Mouse (Mus musculus) forebrain, embryonic 12.5 days (tissue): ENCODE results near the gene Dnah10. TPM values are rescaled to one million over a fixed set of nuclear protein-coding genes. Genes with fewer than 3 reads are reported as not detected.

Experiments
- ATAC-seq: fragments of 200-750 bp; cut with Nextera tagmentation; 2 replicates; pipeline ENCODE4 v1.8.0; 2017; ENCODE audit warnings: moderate TSS enrichment; ENCODE audit not compliant: low FRiP score
- H3K27ac ChIP-seq: fragments of 300-500 bp; sonication (generic); 2 replicates; pipeline ENCODE4 v1.5.1; 2016; ENCODE audit warnings: mild to moderate bottlenecking
- H3K27me3 ChIP-seq: fragments of 300-500 bp; sonication (generic); 2 replicates; pipeline ENCODE4 v1.6.1; 2016; ENCODE audit warnings: mild to moderate bottlenecking
- H3K36me3 ChIP-seq: fragments of 300-500 bp; sonication (generic); replicated peaks from 2 replicates; pipeline ENCODE4 v1.6.1; 2016; ENCODE audit warnings: mild to moderate bottlenecking
- H3K4me1 ChIP-seq: fragments of 300-500 bp; sonication (generic); 2 replicates; pipeline ENCODE4 v1.6.1; 2016
- H3K4me2 ChIP-seq: fragments of 300-500 bp; sonication (generic); 2 replicates; pipeline ENCODE4 v1.6.1; 2016; ENCODE audit warnings: mild to moderate bottlenecking, moderate library complexity
- H3K4me3 ChIP-seq: fragments of 300-500 bp; sonication (generic); replicated peaks from 2 replicates; pipeline ENCODE4 v1.5.1; 2016; ENCODE audit warnings: mild to moderate bottlenecking
- H3K9ac ChIP-seq: fragments of 300-500 bp; sonication (generic); 2 replicates; pipeline ENCODE4 v1.6.1; 2016; ENCODE audit warnings: mild to moderate bottlenecking
- H3K9me3 ChIP-seq: fragments of 300-500 bp; sonication (generic); 2 replicates; pipeline ENCODE4 v1.6.1; 2016
- WGBS: fragments of 180-500 bp; shearing (Covaris S2); methylation state at CpG from one replicate; pipeline ENCODE4 v1.1.7; 2016; 5-methylcytosine and 5-hydroxymethylcytosine counted together
- polyA plus RNA-seq: library from polyadenylated mRNA; unstranded; fragments of >200 nt; fragmentation: Nextera tagmentation; extraction: Ambion mirVana; gene quantifications from 2 replicates; pipeline ENCODE4 v1.2.1, GENCODE M21; 2016

The Dnah10 gene
- polyA plus RNA-seq, 1 experiment from 2014 or later, result 0.11 TPM

DNA sequence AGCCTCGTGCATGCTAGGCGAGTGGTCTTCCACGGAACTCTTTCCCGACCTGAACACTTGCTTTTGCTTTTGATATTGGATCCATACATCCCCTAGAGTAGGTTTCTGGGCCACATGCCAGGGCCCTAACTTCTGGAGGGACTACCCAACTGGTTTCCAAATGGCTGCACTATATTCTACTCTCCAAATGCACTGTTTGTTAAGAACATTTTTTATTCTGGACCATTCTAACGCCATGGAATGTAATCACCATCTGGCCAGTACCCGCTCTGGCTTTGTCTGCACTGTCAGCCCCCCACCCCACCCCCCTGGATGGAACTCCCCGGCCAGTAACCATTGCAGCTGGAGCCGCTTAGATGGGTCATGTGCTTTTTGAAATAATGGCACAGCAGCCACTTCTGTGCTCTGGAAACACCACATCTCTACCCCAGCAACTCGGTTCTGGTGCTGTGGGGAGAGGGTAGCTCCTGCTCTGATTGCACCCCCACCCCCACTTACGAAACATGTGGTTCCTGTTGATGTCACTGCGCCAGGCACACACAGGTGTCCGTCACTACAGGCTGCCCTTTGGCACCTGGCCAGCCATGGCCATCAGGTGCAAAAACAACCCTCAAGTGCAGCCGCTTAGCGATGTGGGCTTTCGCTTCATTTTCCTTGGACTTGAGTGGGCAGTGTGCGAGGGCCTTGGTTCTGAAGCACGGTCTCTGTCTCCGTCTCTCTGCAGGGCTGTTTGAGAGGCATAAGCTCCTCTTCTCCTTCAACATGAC lies 97.4 kb downstream of the Dnah10 start:
- no peak for ATAC-seq
- no peaks in the 10 kb centered on the region for H3K4me1 ChIP-seq
- peaks cover 9% of the 10 kb centered on the region; the same call in 1 of the 2 replicates for H3K9me3 ChIP-seq
- no peaks in the 10 kb centered on the region for H3K27me3 ChIP-seq
- no peak overlapping the region for H3K4me2 ChIP-seq
- H3K27ac ChIP-seq, result no peak overlapping the region
- WGBS, result 85% methylated on average over 18 of the region's 18 CpGs
- H3K4me3 ChIP-seq, result no peak overlapping the region
- no peak overlapping the region for H3K9ac ChIP-seq
- H3K36me3 ChIP-seq, result no peaks in the 10 kb centered on the region

DNA sequence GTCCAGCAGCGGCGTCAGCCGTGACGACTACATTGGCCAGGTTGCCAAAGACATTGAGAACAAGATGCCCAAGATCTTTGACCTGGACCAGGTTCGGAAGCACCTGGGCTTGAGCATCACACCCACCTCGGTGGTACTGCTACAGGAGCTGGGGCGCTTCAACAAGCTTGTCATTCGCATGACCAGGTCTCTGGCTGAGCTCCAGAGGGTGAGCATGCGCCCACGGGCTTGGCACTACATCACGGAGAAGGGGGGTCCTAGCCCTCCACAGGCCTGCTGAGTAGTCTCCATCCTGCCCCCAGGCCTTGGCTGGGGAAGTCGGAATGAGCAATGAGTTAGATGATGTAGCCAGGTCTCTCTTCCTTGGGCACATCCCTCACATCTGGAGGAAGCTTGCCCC lies 105.4 kb downstream of the Dnah10 start:
- 92% methylated on average over 12 of the region's 12 CpGs for WGBS
- Histone ChIP-seq H3K27ac (no peak overlapping the region), H3K4me2 (no peak overlapping the region), H3K36me3 (peaks cover 13% of the 10 kb centered on the region), H3K9me3 (no peaks in the 10 kb centered on the region), H3K4me1 (no peaks in the 10 kb centered on the region), H3K27me3 (no peaks in the 10 kb centered on the region), H3K4me3 (no peak overlapping the region), H3K9ac (no peak overlapping the region)
- ATAC-seq, result no peak

DNA sequence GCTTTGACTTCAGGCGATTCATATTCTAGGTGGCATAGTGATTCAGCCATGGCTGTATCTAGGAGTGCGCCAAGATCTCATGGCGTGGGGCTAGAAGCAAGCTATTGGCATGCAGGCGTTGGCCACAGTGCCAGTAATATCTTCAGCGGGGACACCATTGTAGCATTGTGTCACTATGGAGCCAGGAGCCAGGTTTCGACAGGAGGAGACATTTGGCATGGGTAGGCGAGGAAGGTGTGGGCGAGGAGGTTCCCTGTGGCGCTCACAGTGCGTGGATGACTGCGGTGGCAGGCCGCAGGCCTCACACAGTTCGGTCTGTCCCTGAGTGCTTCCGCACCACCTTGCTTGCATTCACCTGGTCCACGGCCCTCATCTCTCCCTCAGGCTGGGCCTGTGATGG lies 110.3 kb downstream of the Dnah10 start:
- H3K27ac ChIP-seq, result no peak overlapping the region
- WGBS, result 94% methylated on average over 15 of the region's 15 CpGs
- H3K4me3 ChIP-seq, result no peak overlapping the region
- ATAC-seq, result no peak
- H3K9ac ChIP-seq, result no peak overlapping the region
- H3K4me2 ChIP-seq, result no peak overlapping the region
- H3K9me3 ChIP-seq, result no peaks in the 10 kb centered on the region
- H3K27me3 ChIP-seq, result no peaks in the 10 kb centered on the region
- H3K4me1 ChIP-seq, result no peaks in the 10 kb centered on the region
- peaks cover 34% of the 10 kb centered on the region for H3K36me3 ChIP-seq

DNA sequence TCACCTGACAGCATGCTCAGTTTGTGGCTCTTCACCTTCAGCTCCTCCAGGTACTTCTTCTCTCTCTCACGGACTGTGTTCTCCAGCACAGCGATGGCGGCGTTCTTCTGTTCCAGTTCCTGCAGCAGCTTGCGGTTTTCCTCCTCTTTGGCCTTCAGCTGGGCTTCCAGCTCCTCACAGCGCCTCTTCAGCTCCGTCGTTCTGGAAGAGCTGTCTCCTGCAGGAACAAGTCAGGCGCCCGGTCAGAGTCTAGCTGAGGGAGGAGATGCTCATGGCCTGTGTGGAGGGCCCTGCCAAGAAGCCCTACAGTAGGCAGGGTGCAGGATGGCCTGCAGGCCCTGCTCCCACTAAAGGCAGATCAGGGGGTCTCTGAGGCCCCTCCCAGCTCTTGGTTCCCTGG lies 111.2 kb downstream of the Dnah10 start:
- Histone ChIP-seq H3K4me3 (no peak overlapping the region), H3K36me3 (peaks cover 34% of the 10 kb centered on the region), H3K27ac (no peak overlapping the region), H3K4me1 (no peaks in the 10 kb centered on the region), H3K9me3 (no peaks in the 10 kb centered on the region), H3K4me2 (no peak overlapping the region), H3K9ac (no peak overlapping the region), H3K27me3 (no peaks in the 10 kb centered on the region)
- ATAC-seq, result no peak
- WGBS, result 93% methylated on average over 10 of the region's 10 CpGs

DNA sequence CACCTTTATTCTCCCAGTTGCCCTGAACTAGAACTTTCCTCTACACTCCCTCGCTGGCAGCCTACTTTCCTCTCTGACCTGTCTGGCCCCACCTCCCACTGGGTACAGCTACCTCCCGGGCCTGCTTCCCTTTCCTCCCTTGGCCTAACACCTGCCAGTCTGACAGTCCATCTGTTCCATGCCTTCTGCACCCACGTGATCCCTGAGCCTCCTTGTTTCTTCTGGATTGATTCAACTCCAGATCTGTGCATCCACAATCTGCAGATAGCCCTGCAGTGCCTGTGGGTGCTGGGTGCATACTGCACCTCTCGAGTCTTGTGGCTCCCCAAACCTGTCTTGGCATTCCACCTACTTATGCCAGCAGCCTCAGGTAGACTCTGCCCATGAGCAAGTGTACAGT lies 111.7 kb downstream of the Dnah10 start:
- no peak for ATAC-seq
- H3K4me2 ChIP-seq, result no peak overlapping the region

DNA sequence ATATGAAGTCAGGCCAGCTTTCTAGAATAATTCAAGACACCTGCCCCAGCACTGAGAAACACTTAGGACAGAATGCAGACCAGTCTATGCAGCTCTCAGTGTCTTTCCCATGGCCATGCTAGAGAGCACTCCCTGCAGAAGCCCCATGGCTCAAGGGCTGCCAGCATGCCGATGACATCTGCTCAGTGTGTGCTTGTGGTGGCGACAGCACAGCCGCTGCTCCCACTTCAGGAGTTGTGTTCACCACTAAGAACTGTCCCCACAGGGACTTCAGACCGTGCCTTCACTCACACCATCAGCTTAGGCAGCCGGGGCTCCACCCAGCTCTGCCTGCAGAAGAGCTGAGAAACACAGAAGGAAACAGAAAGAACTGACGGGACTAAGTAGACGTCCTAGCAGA lies 115.3 kb downstream of the Dnah10 start:
- Histone ChIP-seq H3K36me3 (peaks cover 22% of the 10 kb centered on the region), H3K4me1 (peaks cover 5% of the 10 kb centered on the region; the same call in 1 of the 2 replicates), H3K27me3 (no peaks in the 10 kb centered on the region), H3K4me2 (no peak overlapping the region), H3K9me3 (no peaks in the 10 kb centered on the region), H3K4me3 (no peak overlapping the region), H3K27ac (no peak overlapping the region), H3K9ac (no peak overlapping the region)
- no peak for ATAC-seq
- WGBS, result 86% methylated on average over 7 of the region's 7 CpGs

More for the DNA sequence above, 111.7 kb downstream of the Dnah10 start:
- Histone ChIP-seq H3K4me3 (no peak overlapping the region), H3K36me3 (peaks cover 34% of the 10 kb centered on the region), H3K9me3 (no peaks in the 10 kb centered on the region), H3K9ac (no peak overlapping the region), H3K4me1 (no peaks in the 10 kb centered on the region), H3K27me3 (no peaks in the 10 kb centered on the region), H3K27ac (no peak overlapping the region)
- 86% methylated on average over 4 of the region's 4 CpGs for WGBS

DNA sequence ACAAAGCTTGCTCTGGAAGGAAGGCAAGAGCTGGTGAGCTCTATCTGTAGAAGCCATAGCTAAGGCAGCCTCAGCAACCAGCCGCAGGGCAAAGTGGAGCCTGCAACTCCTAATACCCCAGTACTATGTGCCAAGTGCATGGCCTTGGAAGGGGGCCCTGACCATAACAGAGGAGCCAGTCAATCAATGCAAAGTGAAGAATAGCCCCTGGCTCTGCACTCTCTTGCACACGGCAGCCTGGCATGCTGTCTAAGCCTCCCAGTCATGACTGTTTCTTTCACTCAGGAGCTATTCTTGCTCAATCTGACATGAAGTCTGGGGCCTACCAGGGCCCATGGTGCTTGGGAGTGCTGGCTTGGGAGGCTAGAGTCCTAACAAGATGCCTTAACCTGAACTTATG lies 115.8 kb downstream of the Dnah10 start:
- H3K4me2 ChIP-seq, result no peak overlapping the region
- no peak for ATAC-seq

DNA sequence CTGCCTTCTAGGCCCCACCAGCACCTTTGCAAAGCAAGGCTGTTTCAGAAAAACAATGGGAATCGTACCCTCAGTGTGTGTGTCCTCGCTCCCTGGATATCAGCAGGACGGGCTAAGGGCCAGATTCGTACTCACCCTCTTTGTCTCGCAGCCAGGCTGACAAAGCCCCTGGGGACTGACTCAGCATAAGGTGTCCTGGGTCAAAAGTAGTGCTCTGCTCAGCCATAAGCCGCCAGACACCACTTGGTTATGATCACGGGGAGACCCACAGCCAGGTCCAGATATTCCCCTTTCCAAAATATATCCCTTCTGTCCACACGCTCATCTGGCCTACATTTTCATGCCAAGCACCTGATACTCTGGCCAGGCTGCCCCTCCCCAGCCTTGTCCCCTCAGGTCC lies 118.5 kb downstream of the Dnah10 start:
- Histone ChIP-seq H3K4me1 (peaks cover 5% of the 10 kb centered on the region; the same call in 1 of the 2 replicates), H3K36me3 (0 out of 2 replicates have a peak, but pooled peaks cover 4% of the 10 kb centered on the region), H3K4me3 (no peak overlapping the region), H3K9me3 (no peaks in the 10 kb centered on the region), H3K4me2 (no peak overlapping the region), H3K27me3 (no peaks in the 10 kb centered on the region), H3K27ac (no peak overlapping the region), H3K9ac (no peak overlapping the region)
- 69% methylated on average over 8 of the region's 8 CpGs for WGBS
- ATAC-seq, result no peak

More for the DNA sequence above, 115.8 kb downstream of the Dnah10 start:
- H3K27me3 ChIP-seq, result no peaks in the 10 kb centered on the region
- 78% methylated on average over 2 of the region's 2 CpGs for WGBS
- H3K36me3 ChIP-seq, result peaks cover 18% of the 10 kb centered on the region
- H3K9me3 ChIP-seq, result no peaks in the 10 kb centered on the region
- H3K27ac ChIP-seq, result no peak overlapping the region
- H3K4me1 ChIP-seq, result peaks cover 5% of the 10 kb centered on the region; the same call in 1 of the 2 replicates
- H3K9ac ChIP-seq, result no peak overlapping the region
- no peak overlapping the region for H3K4me3 ChIP-seq

DNA sequence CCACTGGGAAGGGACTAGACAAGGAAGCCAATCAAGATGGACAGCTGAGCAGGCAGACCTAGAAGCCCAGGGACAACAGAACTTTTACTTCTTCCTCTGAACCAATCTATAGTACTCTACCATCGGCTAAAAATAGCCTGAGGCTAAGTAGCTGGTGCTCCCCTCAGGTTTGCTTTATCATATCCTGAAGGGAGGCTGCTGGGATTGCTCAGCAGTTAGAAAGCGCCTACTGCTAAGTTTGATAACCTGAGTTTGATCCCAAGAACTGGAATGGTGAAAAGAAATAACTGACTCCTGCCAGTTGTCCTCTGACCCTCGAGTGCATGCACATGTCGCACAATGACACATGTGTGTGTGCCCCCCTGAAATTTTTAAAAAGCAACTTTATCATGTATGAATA lies 120.0 kb downstream of the Dnah10 start:
- Histone ChIP-seq H3K4me3 (no peak overlapping the region), H3K9me3 (no peaks in the 10 kb centered on the region), H3K9ac (no peak overlapping the region), H3K4me2 (no peak overlapping the region), H3K27ac (no peak overlapping the region), H3K36me3 (no peaks in the 10 kb centered on the region), H3K27me3 (no peaks in the 10 kb centered on the region), H3K4me1 (peaks cover 5% of the 10 kb centered on the region; the same call in 1 of the 2 replicates)
- 83% methylated on average over 4 of the region's 4 CpGs for WGBS
- ATAC-seq, result no peak

DNA sequence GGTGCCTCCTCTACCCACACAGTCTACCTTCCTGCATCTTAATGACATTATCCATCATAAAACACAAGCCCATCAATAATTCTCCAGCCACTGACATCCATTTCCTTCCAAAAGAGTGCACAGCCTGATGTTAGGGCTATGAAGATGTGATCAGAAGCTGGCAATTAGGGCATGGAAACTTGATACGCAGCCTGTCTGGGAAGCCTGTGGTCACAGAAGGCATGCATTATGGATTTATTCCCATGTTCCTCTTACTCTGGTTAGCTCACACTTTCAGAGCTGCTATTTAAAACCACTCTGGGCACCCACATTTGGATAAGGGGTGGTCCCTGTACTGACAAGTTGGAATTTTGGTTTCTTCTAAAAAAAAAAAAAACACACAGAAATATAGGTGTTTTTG lies 122.1 kb downstream of the Dnah10 start:
- ATAC-seq, result no peak
- no peak overlapping the region for H3K9ac ChIP-seq
- H3K9me3 ChIP-seq, result no peaks in the 10 kb centered on the region
- no peak overlapping the region for H3K4me2 ChIP-seq
- no peaks in the 10 kb centered on the region for H3K27me3 ChIP-seq
- WGBS, result 89% methylated on average over 1 of the region's 1 CpGs
- H3K4me3 ChIP-seq, result no peak overlapping the region
- H3K4me1 ChIP-seq, result peaks cover 11% of the 10 kb centered on the region; the same call in 1 of the 2 replicates
- no peaks in the 10 kb centered on the region for H3K36me3 ChIP-seq
- no peak overlapping the region for H3K27ac ChIP-seq

DNA sequence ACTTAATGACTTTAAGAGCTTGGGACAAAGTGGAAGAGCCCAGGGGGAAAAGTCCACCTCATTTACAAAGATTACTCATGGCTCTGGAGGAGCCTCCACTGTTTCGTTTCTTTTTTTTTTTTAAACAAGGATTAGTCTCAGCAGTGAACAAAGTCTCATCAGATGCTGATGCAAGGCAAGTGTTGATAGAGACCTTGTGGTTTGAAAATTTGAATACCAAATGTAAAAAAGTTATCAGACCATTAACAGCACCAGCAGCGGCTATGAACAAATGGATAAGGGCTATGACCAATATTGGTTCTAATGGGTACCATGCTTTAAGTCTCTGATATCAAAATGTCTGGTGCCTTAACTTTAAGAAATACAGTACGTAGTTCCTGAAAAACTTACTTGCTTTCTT lies 124.1 kb downstream of the Dnah10 start:
- H3K9ac ChIP-seq, result no peak overlapping the region
- H3K4me3 ChIP-seq, result no peak overlapping the region
- ATAC-seq, result no peak
- no peaks in the 10 kb centered on the region for H3K9me3 ChIP-seq
- no peaks in the 10 kb centered on the region for H3K27me3 ChIP-seq
- H3K36me3 ChIP-seq, result no peaks in the 10 kb centered on the region
- WGBS, result 83% methylated on average over 3 of the region's 3 CpGs
- no peak overlapping the region for H3K4me2 ChIP-seq
- 0 out of 2 replicates have a peak, but pooled peaks cover 5% of the 10 kb centered on the region for H3K4me1 ChIP-seq
- no peak overlapping the region for H3K27ac ChIP-seq

DNA sequence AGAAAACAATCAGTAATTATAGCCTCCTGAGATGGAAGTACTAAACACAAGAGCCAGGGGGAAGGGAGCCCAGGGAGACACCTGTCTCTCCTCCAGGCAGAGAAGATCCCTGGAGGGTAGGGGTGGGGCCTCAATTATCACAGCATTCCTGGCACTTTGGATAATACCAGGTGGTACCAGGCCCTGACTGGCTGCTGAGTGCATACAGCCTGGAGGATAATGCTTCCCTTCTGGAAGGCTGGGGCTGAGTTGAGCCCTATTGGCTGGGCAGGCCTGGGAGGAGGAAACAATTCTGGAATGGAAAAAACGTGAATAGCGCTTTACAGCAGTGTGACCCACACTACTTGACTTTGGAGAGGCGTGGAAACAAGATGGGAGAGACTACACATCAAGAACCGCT lies 126.7 kb downstream of the Dnah10 start:
- Histone ChIP-seq H3K4me2 (no peak overlapping the region), H3K9me3 (no peaks in the 10 kb centered on the region), H3K4me1 (0 out of 2 replicates have a peak, but pooled peaks cover 5% of the 10 kb centered on the region), H3K4me3 (no peak overlapping the region), H3K9ac (no peak overlapping the region), H3K36me3 (no peaks in the 10 kb centered on the region), H3K27ac (no peak overlapping the region), H3K27me3 (no peaks in the 10 kb centered on the region)
- WGBS, result 48% methylated on average over 4 of the region's 4 CpGs
- ATAC-seq, result no peak

DNA sequence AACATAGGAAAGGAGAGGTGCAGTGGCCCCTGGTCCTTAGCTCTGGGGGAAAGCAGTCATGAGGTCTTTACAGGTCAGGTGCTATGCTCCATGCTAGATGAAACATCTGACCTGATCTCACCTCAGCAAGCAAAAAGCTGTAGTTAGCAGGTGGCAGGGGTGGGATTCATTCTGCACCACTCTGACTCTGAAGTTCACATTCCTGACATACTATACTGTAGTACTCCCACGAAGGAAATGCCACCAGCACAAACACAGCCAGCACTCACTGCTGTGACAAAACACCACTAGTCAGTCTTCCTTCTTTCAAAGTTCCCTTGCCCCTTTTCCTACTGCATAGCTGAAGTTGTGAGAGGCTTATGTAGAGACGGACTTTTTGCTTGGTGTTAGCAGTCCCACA lies 127.4 kb downstream of the Dnah10 start:
- Histone ChIP-seq H3K4me1 (0 out of 2 replicates have a peak, but pooled peaks cover 5% of the 10 kb centered on the region), H3K4me3 (no peak overlapping the region), H3K9ac (no peak overlapping the region), H3K27me3 (no peaks in the 10 kb centered on the region), H3K36me3 (no peaks in the 10 kb centered on the region), H3K27ac (no peak overlapping the region), H3K9me3 (no peaks in the 10 kb centered on the region), H3K4me2 (no peak overlapping the region)
- ATAC-seq, result no peak
- 36% methylated on average over 2 of the region's 2 CpGs for WGBS
